Mouse (Mus musculus) stomach, postnatal 0 days (tissue): ENCODE data around the gene Atpaf1.

Source experiments
- CTCF ChIP-seq: IDR thresholded peaks from 2 replicates; pipeline ENCODE4 v1.5.1; 2016; ENCODE audit warnings: antibody characterized with exemption, low read depth, mild to moderate bottlenecking, moderate library complexity
- EP300 ChIP-seq: optimal IDR thresholded peaks from 2 replicates; pipeline ENCODE3; 2016; ENCODE audit warnings: antibody characterized with exemption

DNA sequence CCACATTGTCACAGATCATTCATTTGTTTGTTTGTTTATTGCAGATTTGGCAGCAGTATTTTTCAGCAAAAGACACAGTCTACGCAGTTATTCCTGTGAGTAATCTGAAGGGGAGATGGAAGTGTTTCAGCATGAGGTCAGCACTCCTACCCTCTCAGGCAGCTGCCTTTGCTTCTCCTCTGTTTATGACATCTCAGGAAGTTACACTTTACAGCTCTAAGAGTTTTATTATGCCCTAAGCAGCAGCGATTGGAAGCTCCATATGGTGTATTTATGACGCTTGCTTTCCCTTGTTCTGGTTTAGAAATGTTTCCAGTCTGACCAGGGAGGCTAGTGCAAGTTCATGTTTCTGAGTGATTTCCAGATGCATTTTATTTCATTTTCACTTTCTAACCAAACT is 10.7 kb downstream of the Atpaf1 start:
- no peak for TF ChIP-seq EP300
- no peak for TF ChIP-seq CTCF
